Mouse (Mus musculus) gastrocnemius, postnatal 36 days (tissue): ENCODE measurements at regions not wholly inside any gene's neighbourhood (a gene's known extent, or its start where the extent isn't known, plus 50 kb on each side); places are given as distances from the start of the nearest gene placed in this dataset.
"Not testable (repeated sequence)": the region's sequence is repeated elsewhere in the genome, so short reads cannot be mapped to it uniquely, and the experiment has no call there.

Experiments used
- DNase-seq, 2 experiments: peaks; one replicate each; pipeline ENCODE4 v3.0.0; 2022
- intact Hi-C: fragments of 180-260 bp; cut with DNase I; formaldehyde crosslinking; loops from one replicate; pipeline ENCODE4 v1.15.1; 2025

DNA sequence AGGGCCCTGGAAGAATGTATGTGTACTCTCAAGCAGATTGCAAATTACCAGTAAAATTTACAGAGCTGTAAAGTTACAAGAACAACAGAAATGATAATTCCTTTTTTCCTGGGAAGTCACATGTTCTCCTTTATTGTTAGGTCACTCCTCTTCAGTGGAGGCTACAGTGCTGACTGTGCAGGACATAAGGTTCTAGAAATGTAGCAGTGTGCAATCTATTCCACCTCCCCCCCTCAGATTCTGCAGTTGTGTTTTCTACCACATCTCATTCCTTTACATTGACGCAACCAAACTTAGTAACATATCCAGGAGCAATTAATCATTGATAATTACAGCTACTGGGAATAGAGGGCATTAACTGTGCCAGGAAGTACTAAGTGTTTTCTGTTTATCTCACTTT lies 385.3 kb upstream of the Tnc start:
- no peak for DNase-seq
- intact Hi-C loops, result no loop called here

DNA sequence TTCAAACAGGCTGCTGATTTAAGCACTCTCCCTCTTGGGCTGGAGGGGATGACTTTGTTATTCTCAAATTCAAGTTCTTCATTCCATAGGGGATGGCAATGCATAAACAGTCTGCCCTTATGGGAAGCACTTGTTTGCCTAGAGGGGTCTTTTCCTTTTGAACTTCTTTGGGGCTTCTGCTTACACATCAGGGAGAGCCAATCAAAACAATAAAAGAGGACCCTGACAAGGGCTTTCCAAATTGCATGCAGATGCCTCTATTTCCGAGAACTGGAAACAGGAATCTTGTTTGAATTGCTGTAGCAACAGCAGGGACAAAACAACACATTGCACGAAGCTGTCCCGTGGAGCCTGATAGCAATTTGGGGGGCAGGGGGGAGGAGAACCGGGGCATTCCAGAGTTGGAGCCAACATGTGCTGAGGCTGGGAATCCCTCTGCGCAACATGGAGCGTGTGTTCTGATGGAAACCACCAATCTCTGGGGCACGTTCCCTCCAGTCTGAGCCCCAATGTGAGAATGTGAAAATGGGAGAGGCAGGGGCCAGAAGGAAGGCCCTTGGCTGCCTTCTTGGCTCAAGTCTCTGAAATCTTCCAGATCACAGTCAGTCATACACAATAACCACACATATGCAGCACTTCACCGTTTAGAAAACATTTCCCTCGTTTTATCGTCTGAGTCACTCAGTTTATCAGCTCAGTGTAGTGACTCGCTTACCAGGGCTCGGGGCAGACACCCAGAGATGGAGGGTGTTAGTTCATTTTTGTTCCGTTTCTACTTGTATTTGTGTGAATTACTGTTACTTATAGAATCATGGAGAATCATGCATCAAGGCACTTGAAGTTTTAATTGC lies 391.2 kb upstream of the Tnc start:
- DNase-seq, result no peak
- intact Hi-C loops, result no loop called here

DNA sequence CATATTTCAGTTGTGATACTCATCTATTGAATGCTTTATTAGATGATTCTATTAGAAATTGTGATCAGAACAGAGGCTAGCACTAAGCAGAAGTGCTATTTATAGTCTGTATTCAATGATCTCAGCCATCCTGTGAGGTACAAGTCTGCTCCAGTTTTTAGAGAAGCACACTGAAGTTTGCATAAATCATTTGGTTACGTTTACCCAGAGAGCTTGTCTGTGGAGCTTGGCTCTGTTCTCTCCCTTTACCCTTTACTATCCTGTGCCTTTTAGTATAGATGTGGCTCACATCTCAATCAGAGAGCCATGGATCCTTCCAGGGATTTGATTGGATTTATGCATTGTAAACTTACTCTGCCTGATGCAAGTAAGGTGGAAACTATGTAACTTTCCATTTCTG lies 404.6 kb upstream of the Tnc start:
- no peak for DNase-seq
- intact Hi-C loops, result no loop called here

DNA sequence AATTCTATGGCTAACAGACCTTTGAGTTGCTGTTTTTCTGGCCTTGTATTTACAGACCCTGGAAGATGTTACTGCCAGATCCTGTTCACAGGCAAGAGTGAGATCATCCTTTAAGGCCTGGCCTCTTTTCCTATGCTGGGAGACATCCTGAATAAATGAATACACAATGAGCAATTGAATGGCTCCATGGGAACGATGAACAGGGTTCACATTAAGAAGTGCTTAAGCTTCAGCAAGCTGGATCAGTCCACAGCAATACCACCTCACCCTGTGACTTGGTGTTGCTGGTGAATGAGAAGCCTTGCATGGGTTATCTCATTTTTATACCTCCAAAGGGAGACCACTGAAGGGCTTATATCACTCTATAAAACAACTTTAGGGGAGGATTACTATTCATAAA lies 405.1 kb upstream of the Tnc start:
- DNase-seq, result no peak
- intact Hi-C loops, result no loop called here

DNA sequence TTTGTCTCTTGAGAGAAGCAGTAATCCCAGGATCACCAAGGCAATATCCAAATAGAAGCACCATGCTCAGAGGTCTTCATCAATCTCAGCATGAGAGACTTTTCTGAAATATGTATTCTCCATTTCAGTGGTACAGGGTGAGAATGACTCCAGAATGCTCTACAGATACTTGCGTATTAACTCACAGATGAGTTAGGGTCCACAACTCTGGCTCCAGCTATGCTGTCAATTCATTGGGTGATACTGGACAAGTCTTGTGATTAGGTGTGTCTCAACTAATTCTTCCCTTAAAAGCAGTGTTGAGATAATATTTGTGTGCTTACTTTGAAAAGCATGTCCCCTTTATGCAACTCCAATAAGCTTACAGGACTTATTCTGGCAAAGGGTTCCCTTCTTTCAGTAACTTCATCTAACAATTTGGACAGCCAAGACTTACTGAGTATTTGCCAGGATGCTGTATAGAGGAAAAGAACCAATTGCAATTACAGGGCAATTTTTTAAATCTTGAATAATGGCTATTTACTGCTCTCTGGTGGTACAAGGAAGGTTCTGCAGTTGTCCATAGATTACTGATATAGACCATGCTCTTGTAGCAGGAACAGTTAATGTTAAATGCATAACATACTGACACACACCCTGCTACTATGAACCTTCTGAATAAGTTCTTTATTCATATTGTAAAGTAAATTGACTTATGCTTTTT lies 445.6 kb upstream of the Tnc start:
- no peak for DNase-seq

DNA sequence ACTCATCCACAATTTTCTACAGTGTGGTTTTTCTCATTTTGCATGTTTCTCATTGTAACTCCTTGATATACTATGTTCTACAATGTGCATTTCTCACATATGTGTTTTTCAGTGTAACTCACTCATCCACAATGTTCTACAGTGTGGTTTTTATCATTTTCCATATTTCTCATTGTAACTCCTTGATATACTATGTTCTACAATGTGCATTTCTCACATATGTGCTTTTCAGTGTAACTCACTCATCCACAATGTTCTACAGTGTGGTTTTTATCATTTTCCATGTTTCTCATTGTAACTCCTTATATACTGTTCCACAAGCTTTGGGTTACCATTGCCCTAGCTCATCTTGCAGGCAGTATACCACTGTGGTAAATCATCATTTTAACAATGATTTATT lies 450.9 kb upstream of the Tnc start:
- intact Hi-C loops, DNase-seq: not testable (repeated sequence)

More for the DNA sequence above, 445.6 kb upstream of the Tnc start:
- intact Hi-C loops, result no loop called here

DNA sequence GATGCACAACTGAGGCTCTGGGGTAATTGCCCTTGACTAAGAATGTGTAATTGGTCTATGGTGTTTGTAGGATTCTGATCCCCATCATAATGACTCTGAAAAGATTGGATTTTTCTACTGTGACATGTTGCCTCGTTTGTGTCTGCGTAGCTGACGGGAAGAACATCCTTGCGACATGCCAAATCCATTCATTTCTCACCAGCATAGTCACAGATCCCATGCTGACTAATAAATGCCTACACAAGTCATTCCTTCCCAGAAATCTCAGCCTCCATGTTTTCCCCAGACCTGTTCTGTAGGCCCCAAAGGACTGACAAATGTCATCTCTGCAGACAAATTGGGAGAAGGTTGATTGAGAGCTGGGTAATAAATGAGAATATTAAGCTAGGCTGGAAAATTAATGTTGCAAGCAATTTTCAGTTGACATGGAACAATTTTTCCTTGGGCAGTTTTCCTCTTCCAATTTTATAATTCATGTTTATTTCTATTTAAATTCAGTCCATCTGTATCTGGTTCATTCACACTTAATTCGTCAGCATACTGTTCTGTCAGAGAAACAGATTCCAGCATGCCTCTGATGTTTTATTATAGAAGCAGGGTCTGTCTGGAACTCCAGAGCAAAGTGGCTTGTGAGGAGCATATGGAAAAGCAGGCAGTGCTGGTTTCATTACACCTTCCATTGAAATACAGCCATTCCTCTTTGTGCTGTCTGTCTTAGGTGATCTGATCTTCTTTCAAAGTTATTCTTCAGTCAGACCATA lies 454.0 kb upstream of the Tnc start:
- DNase-seq, result no peak
- intact Hi-C loops, result no loop called here

DNA sequence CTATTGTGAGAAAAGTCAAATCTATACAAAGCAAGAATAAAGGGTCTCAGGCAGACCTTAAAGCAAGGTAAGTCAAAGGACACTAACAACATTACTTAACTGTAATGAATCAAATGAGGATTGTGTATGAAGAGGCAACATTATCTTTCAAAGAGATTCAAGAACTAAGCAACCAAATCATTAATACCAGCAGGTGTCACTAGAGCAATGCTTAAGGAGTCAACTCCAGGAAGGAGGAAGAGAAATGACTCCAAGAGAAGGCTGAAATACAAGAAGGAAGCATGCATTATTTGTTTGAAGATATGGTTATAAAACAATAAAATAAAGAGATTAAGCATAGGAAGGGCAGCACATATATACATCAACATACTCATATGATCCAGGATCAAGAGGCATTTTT lies 475.1 kb upstream of the Tnc start:
- intact Hi-C loops, result loop anchor here (10.0 kb wide), 1 partner anchor 973 kb away; no protein-coding TSS in a partner anchor
- DNase-seq, result no peak

DNA sequence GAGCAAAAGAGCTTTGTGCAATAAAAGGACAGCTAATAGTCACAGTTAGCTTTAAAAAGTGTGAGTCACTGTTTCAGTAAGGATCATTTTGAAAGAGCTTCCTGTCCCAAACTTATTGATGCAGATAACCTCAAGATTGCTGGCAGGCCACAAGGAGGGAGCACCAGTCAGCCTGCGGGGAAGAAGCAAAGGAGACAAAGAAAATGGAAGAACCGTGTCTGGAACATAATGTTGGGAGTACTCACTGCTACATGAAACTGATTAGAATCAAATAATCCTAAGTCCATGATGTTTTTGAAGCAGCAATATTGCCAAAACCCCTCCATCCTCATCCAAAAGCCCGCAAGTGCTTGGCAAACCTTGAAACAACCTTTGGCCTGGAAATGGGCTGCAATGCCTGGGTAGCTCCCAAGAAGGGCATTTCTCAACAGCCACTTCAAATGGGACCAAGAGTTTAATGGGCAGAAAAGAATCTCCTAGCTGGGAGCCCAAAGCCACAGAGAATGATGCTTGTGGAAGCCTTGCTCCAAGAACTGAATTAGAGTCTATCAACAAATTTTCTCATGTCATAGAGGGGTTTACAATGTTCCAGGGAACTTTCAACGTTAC lies 481.0 kb upstream of the Tnc start:
- intact Hi-C loops, result loop anchor here (5.0 to 10.0 kb wide), 2 partner anchors 967 to 1064 kb away; no protein-coding TSS in a partner anchor
- no peak for DNase-seq

DNA sequence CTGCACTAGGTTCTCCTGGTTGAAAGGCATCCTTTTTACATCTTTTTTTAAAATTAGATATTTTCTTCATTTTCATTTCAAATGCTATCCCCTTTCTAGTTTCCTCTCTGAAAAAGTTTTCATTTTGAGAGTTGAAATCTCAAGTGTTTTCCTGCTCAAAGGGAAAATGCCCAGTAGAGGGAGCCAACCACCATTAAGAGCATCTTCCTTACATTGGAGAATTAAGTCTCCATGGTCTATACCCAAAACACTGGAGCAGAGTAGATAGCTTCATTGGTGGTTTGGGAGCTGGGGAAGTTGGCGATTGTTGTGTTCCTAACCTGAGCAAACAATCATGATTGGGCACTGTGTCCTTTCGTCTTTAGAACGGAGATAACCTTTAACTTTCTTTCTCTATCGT lies 483.8 kb upstream of the Tnc start:
- DNase-seq, result no peak
- intact Hi-C loops, result no loop called here

DNA sequence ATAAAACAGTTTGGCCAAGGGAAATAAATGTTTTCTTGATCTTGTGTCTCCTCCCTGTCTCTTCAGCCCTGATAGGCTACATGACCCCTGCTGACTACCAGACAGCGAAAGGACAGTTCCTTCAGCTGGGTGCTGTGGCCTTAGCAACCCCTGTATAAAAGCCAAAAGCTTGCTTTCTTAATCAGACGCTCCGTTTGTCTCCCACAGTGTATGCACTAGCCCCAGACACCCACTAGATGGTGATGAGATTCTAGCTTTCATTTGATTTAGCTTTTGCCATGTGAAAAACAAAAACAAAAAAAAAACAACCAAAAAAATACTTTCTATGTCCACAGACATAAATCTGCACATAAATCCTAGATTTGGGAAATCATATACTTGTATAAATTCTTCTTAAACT lies 486.2 kb upstream of the Tnc start:
- intact Hi-C loops, result no loop called here
- DNase-seq, result no peak

DNA sequence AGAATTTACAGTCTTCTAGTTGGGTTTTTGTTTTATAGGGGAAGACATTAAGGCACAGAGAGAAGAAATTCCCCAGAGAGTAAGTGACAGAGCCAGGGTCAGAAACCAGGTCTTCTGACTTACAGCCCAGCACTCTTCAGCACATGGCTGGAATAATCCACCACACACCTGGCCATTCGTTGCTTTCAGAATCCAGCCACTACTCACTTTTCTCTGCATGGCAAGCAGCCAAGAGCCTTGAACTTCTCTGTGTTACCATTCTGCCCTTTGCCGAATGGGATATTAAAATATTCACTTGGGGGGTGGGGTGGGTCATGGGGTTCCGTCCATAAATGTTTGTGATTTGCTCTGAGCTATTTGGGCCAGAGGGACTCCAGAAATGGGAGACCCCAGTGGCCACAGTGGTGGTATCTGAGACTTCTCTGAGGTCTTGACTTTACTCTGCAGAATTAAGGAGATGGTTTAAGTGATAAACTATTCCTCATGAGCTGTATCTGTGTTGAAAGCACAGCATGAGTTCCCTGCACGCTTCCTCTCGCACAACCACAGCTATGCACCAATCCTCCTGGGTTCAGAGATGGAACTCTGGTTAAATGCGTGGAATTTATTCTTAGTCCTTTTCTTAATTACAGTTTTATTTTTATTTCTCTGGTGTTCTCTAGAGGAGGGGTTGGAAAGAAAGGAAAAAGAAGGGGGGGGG lies 488.9 kb upstream of the Tnc start:
- intact Hi-C loops, result no loop called here
- no peak for DNase-seq

DNA sequence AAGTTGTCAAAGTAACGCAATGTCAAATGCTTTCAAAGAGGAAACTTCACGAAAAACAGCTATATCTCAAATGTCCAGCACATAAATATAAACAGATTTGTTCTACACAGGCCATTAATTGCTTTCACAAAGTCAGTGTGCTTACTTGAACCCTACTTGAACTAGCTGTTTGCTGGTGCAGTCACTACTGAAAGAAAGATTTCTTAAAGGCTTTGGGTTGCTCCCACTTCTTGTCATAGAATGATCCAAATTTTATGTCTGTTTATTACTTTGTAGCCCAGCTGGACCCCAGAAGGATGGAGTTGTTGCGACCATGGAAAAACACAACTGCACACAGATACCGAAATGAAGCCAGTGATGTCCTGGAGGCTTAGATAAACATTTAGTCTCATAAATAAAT lies 491.2 kb upstream of the Tnc start:
- intact Hi-C loops, result no loop called here
- DNase-seq, result no peak

DNA sequence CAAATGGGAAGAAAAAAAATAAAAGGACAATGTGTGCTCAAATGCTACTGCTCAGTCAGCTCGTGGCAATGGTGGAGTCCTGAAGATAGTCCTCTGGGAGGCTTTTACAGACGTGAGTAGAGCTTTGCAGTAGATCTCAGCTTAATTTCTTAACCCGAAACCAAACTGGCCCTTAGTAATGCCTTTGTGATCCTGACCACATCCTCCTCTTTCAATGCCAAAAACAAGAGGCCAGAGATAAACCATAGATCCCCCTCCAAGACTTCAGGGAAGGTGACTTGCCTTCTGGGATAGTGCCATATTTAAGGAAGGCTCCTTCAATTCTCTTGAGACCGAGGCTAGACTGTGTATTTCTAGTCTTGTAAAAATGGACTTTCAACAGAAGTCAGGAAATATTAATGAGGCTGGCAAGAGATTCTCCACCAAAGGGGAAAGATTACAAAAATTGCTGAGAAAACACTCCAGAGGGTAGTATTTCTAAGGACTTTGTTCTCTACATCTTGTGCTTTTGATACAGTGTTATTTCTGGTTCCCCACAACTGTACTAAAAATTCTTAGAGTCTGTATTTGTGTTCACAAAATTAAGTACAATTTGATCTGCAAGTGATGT lies 497.9 kb upstream of the Tnc start:
- no peak for DNase-seq
- intact Hi-C loops, result no loop called here

DNA sequence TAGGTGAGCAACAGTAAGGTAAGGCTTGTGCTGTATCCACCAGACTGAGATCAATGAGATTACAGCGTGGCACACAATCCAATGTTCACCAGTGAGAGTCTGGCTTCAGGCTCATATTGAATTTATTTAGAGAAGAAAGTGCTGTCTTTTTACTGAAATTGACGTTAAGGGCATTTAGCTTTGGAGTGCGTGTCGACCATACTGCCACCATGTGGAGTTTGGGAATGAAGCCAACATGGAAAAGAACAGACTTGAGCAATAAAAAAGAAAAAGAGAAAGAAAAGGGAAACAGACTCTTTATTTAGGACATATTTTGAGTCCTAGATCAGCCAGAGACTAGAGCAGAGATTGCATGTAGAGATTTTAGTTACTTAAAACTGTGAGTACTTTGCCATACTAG lies 499.6 kb upstream of the Tnc start:
- intact Hi-C loops, result no loop called here
- DNase-seq, result no peak

DNA sequence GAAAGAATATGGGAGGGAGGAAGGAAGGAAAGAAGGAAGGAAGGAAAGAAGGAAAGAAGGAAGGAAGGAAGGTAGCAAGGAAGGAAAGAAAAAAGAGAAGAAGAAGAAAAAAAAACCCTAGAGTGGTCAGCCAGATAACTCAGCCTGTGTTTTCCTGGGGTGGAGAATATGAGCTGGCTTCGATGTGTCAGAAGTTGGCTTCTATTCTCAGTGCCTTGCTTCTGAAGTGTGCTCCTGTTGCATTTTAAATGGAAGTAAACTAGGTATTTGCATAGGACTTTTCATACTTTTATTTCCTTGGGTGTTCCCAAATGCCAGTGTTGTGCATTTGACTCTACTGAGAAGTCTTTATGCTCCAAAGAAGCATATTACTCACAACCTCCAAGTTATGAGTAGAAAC lies 515.7 kb upstream of the Tnc start:
- no peak for DNase-seq
- intact Hi-C loops, result no loop called here

DNA sequence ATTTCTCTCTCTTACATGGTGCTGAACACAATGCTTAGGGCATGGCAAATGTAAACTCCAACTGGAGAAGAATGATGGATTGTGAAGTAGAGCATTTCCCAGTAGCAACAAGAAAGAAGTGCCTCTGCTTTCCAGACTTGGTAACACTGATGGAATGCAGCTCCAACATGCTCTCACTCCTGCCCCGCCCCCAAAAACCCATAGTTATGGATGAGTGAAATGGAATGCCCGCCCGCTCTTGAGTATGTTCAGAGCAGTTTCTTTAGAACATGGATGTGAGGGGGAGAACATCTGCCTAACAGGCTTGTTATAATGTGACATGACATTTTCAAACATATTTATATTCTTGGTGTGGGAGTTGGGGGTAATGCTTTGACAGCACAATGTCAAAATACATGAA lies 517.2 kb upstream of the Tnc start:
- no peak for DNase-seq
- intact Hi-C loops, result no loop called here

DNA sequence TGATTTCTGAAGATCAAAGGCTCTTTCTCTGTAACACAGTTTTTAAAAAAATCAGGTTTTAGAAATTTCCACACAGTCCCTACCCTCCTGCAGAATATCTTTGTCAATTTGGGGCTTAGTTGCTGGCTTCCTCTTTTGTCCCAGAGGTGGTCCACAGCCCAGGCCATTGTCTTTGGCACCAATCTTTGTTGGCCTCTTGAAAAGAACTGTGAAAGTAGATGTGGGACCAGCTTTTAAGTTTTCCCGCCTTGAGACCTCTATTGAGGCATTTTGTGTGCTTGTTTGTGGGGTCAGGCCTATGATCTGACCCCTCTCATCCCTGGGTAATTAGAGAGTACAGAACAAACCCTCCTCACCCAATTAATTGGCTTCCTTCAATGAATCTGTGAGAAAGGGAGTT lies 523.9 kb upstream of the Tnc start:
- DNase-seq, result no peak
- intact Hi-C loops, result no loop called here

DNA sequence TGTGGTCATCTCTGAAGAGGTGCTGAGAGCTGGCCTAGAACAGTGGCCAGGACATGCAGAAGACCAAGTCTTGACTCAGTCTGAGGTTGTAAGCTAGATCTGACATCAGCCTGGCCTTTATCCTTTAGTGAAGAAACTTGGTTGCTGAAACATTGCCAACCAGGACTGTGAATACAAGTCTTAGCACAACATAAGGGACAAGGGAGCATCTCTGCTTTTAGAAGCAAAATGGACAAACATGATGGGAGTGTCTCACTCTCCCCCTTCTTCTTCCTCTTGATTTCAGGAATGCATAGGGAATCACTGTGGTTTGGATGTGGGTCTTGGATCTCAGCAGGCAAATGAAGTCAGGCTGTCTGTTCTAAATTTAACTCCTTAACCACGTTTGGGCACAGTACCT lies 529.1 kb upstream of the Tnc start:
- intact Hi-C loops, result no loop called here
- no peak for DNase-seq

DNA sequence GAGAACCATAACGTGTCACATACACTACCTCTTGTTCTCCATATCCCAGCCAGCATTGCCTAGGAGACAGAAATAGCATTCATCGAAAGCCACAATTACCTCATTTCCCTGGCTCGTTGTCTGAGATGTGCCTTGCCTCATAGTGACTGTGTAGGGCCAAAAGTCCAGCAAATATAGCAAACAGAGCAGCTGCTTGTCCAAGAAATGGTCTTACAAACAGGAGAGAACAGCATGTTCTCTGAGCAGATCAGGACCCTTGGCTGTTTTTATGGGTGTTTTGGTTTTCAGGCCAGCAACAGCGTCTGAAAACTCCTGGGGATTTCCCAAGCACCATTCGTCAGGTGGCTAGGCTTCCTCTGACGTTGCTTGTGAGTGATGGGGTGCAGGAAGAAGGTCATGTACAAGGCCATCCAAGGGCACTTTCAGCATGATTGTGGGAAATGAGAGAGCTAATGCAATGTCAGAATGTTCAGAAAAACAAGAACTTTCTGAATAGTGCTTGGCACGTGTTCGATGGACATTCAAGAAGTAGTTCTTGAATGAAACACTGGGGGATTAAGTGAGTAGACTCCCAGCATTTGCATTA lies 528.9 kb upstream of the Pappa start:
- intact Hi-C loops, result no loop called here
- DNase-seq, result peak; percentile 20 to 34
